Mouse (Mus musculus) liver, adult 2 months (tissue): ENCODE measurements at regions not wholly inside any gene's neighbourhood (a gene's known extent, or its start where the extent isn't known, plus 50 kb on each side); places are given as distances from the start of the nearest gene placed in this dataset.

ENCODE experiments used
- DNase-seq: peaks from one replicate; pipeline ENCODE4 v3.0.0-alpha.2; 2011; ENCODE audit warnings: low read depth, low spot score; ENCODE audit errors: extremely low read depth
- H3K27ac ChIP-seq: fragments of 200-500 bp; replicated peaks from 2 replicates; pipeline ENCODE4 v1.5.1; 2012; ENCODE audit warnings: low read depth, mild to moderate bottlenecking, control low read depth, inconsistent platforms, low read length; ENCODE audit not compliant: insufficient read depth
- H3K27me3 ChIP-seq: fragments of 200-500 bp; 2 replicates; pipeline ENCODE4 v1.6.1; 2012; ENCODE audit warnings: mild to moderate bottlenecking, moderate library complexity, low read length, inconsistent platforms; ENCODE audit not compliant: control insufficient read depth, insufficient read depth
- H3K36me3 ChIP-seq: fragments of 200-500 bp; 2 replicates; pipeline ENCODE4 v1.6.1; 2012; ENCODE audit warnings: low read length, inconsistent platforms; ENCODE audit not compliant: control insufficient read depth, insufficient read depth
- H3K4me1 ChIP-seq: fragments of 200-500 bp; 2 replicates; pipeline ENCODE4 v1.6.1; 2011; ENCODE audit warnings: low read length; ENCODE audit not compliant: control insufficient read depth, insufficient read depth
- H3K4me3 ChIP-seq: fragments of 200-500 bp; 2 replicates; pipeline ENCODE4 v1.5.1; 2011; ENCODE audit warnings: low read depth, mild to moderate bottlenecking, control low read depth, low read length, moderate library complexity; ENCODE audit not compliant: insufficient read depth
- H3K79me2 ChIP-seq: fragments of 200-500 bp; 2 replicates; pipeline ENCODE4 v1.6.1; 2012; ENCODE audit warnings: inconsistent platforms, mild to moderate bottlenecking, low read length, moderate library complexity; ENCODE audit not compliant: control insufficient read depth, insufficient read depth
- H3K9ac ChIP-seq: fragments of 200-500 bp; 2 replicates; pipeline ENCODE4 v1.6.1; 2012; ENCODE audit warnings: low read depth, mild to moderate bottlenecking, control low read depth, inconsistent platforms, low read length
- CTCF ChIP-seq: fragments of 200-500 bp; IDR thresholded peaks from 2 replicates; pipeline ENCODE4 v1.5.1; 2011; ENCODE audit warnings: low read depth, low read length, control low read depth
- POLR2A ChIP-seq: fragments of 200-500 bp; IDR thresholded peaks from 2 replicates; pipeline ENCODE4 v1.6.1; 2011; ENCODE audit warnings: low read length, control low read depth; ENCODE audit not compliant: insufficient read depth; ENCODE audit errors: extremely low read depth
- WGBS: fragments of 180-500 bp; shearing (Covaris S2); methylation state at CpG from one replicate; pipeline ENCODE4 v1.1.7; 2018; 5-methylcytosine and 5-hydroxymethylcytosine counted together

DNA sequence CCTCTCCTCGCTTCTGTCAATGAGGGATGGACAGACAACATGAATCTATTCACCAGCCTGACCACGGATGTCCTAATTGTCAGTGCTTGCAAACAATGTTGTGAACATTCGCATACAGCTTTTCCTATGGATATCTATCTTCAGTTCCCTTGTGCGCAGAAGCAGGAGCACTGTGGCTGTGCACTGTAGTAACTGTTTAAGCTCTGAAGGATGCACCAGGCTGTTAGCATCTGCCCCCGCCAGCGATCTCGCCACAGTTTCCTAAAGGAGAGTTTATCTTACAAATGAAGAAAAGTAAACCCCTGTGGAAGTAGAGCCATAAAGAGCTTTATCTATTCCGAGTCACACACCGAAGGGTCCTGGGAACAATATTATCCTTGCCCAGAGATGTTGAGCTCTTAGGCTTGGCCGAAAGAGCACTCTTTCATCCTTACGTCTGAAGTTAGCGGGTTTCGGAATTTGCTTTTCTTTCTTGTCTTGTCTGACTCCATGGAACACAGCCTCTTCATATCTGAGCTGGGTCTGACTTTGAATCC lies 357.4 kb downstream of the Agtpbp1 start:
- DNase-seq = no peak
- Histone ChIP-seq H3K36me3 (no peaks in the 10 kb centered on the region), H3K27ac (no peak overlapping the region), H3K4me3 (no peak overlapping the region), H3K27me3 (no peaks in the 10 kb centered on the region), H3K79me2 (no peaks in the 10 kb centered on the region), H3K9ac (no peak overlapping the region), H3K4me1 (no peaks in the 10 kb centered on the region)
- no peak for TF ChIP-seq CTCF
- TF ChIP-seq POLR2A = no peak
- WGBS = 85% methylated on average over 13 of the region's 13 CpGs

GRCm38 (mm10) chr13:59220587-59220986 lies 364.4 kb downstream of the Agtpbp1 start:
- Histone ChIP-seq H3K9ac (no peak overlapping the region), H3K27me3 (no peaks in the 10 kb centered on the region), H3K27ac (no peak overlapping the region), H3K36me3 (no peaks in the 10 kb centered on the region), H3K4me3 (no peak overlapping the region), H3K4me1 (no peaks in the 10 kb centered on the region), H3K79me2 (no peaks in the 10 kb centered on the region)
- no peak for TF ChIP-seq CTCF
- no peak for TF ChIP-seq POLR2A
- DNase-seq = no peak
- 77% methylated on average over 6 of the region's 6 CpGs for WGBS

DNA sequence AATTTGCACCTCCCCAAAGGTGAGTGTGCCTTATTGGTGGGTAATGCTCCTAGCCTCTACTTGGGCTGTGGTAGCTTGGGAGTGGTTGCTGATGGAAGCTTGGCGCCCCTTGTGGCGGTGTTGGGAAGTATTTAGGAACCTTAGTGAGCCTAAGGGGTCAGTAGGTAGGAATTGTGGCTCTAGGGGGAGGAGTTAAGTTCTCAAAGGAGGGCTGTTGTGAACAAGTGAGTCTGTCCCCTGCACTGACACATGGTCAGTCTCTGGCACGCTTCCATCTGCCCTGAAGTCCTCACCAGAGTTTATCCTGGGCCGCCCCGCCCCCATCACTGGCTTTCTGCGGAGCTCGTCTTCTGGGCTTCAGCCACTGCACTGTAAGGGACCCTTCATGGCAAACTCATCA lies 364.9 kb downstream of the Agtpbp1 start:
- Histone ChIP-seq H3K27ac (no peak overlapping the region), H3K4me3 (no peak overlapping the region), H3K79me2 (no peaks in the 10 kb centered on the region), H3K36me3 (no peaks in the 10 kb centered on the region), H3K9ac (no peak overlapping the region), H3K27me3 (no peaks in the 10 kb centered on the region), H3K4me1 (no peaks in the 10 kb centered on the region)
- WGBS = 35% methylated on average over 7 of the region's 7 CpGs
- DNase-seq = no peak
- no peak for TF ChIP-seq POLR2A
- peak; percentile 53 for TF ChIP-seq CTCF

DNA sequence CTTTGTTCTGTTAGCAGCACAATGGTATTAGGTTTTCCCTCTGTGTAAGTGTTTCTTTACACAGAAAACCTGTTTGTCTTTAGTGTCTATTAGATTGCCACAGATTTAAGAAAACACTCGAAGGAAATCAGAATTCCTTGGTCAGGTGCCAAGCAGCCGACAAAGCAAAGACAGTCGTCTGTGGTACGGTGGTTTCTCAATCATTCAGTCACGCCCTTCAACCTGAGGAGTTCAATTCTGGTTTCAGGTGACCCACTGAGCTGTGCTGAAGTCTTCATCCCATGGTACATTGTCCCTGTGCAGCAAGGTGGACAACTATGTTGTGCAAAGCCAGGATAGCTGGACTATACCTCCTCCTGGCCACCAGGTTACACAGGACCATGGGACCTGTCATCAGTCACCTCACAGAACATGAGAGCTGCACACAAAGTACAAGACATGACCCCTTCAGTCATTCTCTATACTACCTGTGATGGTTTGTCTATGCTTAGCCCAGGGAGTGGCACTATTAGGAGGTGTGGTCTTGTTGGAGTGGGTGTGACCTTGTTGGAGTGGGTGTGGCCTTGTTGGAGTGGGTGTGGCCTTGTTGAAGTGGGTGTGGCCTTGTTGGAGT lies 368.2 kb downstream of the Agtpbp1 start:
- Histone ChIP-seq H3K79me2 (no peaks in the 10 kb centered on the region), H3K9ac (no peak overlapping the region), H3K4me1 (no peaks in the 10 kb centered on the region), H3K36me3 (no peaks in the 10 kb centered on the region), H3K27ac (no peak overlapping the region), H3K4me3 (no peak overlapping the region), H3K27me3 (no peaks in the 10 kb centered on the region)
- TF ChIP-seq CTCF (no peak), POLR2A (no peak)
- DNase-seq = no peak
- 64% methylated on average over 5 of the region's 5 CpGs for WGBS

GRCm38 (mm10) chr13:59212296-59212701 lies 372.7 kb downstream of the Agtpbp1 start:
- no peaks in the 10 kb centered on the region for H3K36me3 ChIP-seq
- peaks cover 4% of the 10 kb centered on the region; the same call in 1 of the 2 replicates for H3K27me3 ChIP-seq
- no peak overlapping the region for H3K27ac ChIP-seq
- no peak overlapping the region for H3K4me3 ChIP-seq
- WGBS = 78% methylated on average over 15 of the region's 15 CpGs
- TF ChIP-seq POLR2A (no peak), CTCF (no peak)
- no peaks in the 10 kb centered on the region for H3K79me2 ChIP-seq
- no peak overlapping the region for H3K9ac ChIP-seq
- H3K4me1 ChIP-seq = no peaks in the 10 kb centered on the region
- no peak for DNase-seq

GRCm38 (mm10) chr13:59210828-59211227 lies 374.2 kb downstream of the Agtpbp1 start:
- Histone ChIP-seq H3K36me3 (no peaks in the 10 kb centered on the region), H3K27ac (no peak overlapping the region), H3K27me3 (peaks cover 4% of the 10 kb centered on the region; the same call in 1 of the 2 replicates), H3K9ac (no peak overlapping the region), H3K4me3 (no peak overlapping the region), H3K79me2 (no peaks in the 10 kb centered on the region), H3K4me1 (no peaks in the 10 kb centered on the region)
- TF ChIP-seq POLR2A = no peak
- TF ChIP-seq CTCF = 0 out of 2 replicates have a peak, but pooled peaks have one; percentile 6
- no peak for DNase-seq
- WGBS = 57% methylated on average over 5 of the region's 5 CpGs
